Mouse (Mus musculus): ENCODE measurements around the gene Chil1.

DNA sequence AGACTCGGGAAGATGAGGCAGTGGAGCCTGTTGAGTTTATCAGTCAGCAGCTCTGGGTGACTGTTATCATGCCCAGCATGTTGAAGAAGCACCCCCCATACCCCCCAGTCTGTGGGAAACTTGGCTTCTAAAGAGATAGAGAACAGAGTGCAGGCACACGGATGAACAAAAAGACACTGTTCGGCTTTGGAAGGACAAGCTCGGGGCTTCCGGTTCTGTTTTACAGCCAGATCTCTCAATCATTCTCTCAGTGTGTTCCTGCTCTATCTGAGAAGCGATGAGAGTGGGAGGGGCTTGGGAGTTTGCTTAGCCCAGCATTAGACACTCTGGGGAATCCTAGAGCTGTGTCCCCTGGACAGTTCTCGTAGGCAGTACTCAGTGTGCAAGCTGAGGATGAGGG, 31.4 kb downstream of the Chil1 start:
- TF ChIP-seq CTCF (IDR thresholded peaks at IDR 0.05; ENCODE audit: low read depth, low read length) (no peak), POLR2A (IDR thresholded peaks at IDR 0.05; ENCODE audit: extremely low read depth, insufficient read depth, low read length) (no peak)

All from liver, adult 2 months (tissue).